Mouse (Mus musculus) lung, postnatal 36 days (tissue): ENCODE data around the gene Zdhhc14.

Experiments used
- DNase-seq: peaks from one replicate; pipeline ENCODE4 v3.0.0; 2022; ENCODE audit warnings: mixed read lengths

Gene Zdhhc14

GRCm38 (mm10) chr17:5675951-5676350, 183.6 kb downstream of the Zdhhc14 start:
- peak; percentile 37 for DNase-seq

- no peak for DNase-seq
Measured at GRCm38 (mm10) chr17:5679315-5679714, 187.0 kb downstream of the Zdhhc14 start.

GRCm38 (mm10) chr17:5685324-5685723, 193.0 kb downstream of the Zdhhc14 start:
- DNase-seq: no peak

- no peak for DNase-seq
Measured at GRCm38 (mm10) chr17:5687810-5688209, 195.5 kb downstream of the Zdhhc14 start.

GRCm38 (mm10) chr17:5688222-5688621, 195.9 kb downstream of the Zdhhc14 start:
- no peak for DNase-seq

- peak; percentile 21 for DNase-seq
Measured at GRCm38 (mm10) chr17:5688669-5689068, 196.3 kb downstream of the Zdhhc14 start.

GRCm38 (mm10) chr17:5690746-5691535, 198.6 kb downstream of the Zdhhc14 start:
- peak; percentile 33 for DNase-seq

GRCm38 (mm10) chr17:5692661-5693060, 200.3 kb downstream of the Zdhhc14 start:
- no peak for DNase-seq

GRCm38 (mm10) chr17:5693256-5693655, 200.9 kb downstream of the Zdhhc14 start:
- no peak for DNase-seq

GRCm38 (mm10) chr17:5698447-5699096, 206.2 kb downstream of the Zdhhc14 start:
- DNase-seq: no peak

GRCm38 (mm10) chr17:5710320-5711104, 218.2 kb downstream of the Zdhhc14 start:
- no peak for DNase-seq

- DNase-seq: no peak
Measured at GRCm38 (mm10) chr17:5711861-5712260, 219.5 kb downstream of the Zdhhc14 start.

GRCm38 (mm10) chr17:5713141-5713540, 220.8 kb downstream of the Zdhhc14 start:
- DNase-seq: no peak

GRCm38 (mm10) chr17:5716912-5717311, 224.6 kb downstream of the Zdhhc14 start:
- no peak for DNase-seq

GRCm38 (mm10) chr17:5718768-5719387, 226.5 kb downstream of the Zdhhc14 start:
- DNase-seq: no peak

- DNase-seq: no peak
Measured at GRCm38 (mm10) chr17:5722802-5723201, 230.4 kb downstream of the Zdhhc14 start.

- DNase-seq: no peak
Measured at GRCm38 (mm10) chr17:5723601-5724189, 231.3 kb downstream of the Zdhhc14 start.

GRCm38 (mm10) chr17:5729587-5730125, 237.3 kb downstream of the Zdhhc14 start:
- DNase-seq: no peak

GRCm38 (mm10) chr17:5730538-5730937, 238.2 kb downstream of the Zdhhc14 start:
- peak; percentile 58 for DNase-seq

- peak; percentile 62 for DNase-seq
Measured at GRCm38 (mm10) chr17:5733400-5733799, 241.0 kb downstream of the Zdhhc14 start.

GRCm38 (mm10) chr17:5741061-5741460, 248.7 kb downstream of the Zdhhc14 start:
- DNase-seq: no peak

- DNase-seq: no peak
Measured at GRCm38 (mm10) chr17:5744016-5744415, 251.7 kb downstream of the Zdhhc14 start.
